Comparison of ENCODE assay signal across 18 mouse cellular contexts in genomic region chr13:60171781-60172180, GRCm38 (mm10). TPM values are rescaled to one million over a fixed set of nuclear protein-coding genes. Genes with fewer than 3 reads are reported as not detected.
A peak's percentile ranks its signal among the peaks of the same experiment; 100 is the strongest.
DNase-seq lines count a peak whose midpoint lies in the region; ATAC-seq and TF ChIP-seq lines count a peak whose summit lies in the region.
"Had no signal": no experiment of that assay in that cellular context is flagged by ENCODE, and none has a peak within 500 bp of the region (broad histone marks: within the 10 kb centered on the region; RNA-seq: fewer than 3 reads in every experiment).

No protein-coding gene starts in this region.

- H3K9me3 ChIP-seq in forebrain, embryonic 10.5 days = no peaks in the 10 kb centered on the region
- H3K9me3 ChIP-seq in forebrain, embryonic 15.5 days = no peaks in the 10 kb centered on the region
- no peaks in the 10 kb centered on the region for H3K9me3 ChIP-seq in kidney, embryonic 15.5 days (replicated peaks)
- no peaks in the 10 kb centered on the region for H3K9me3 ChIP-seq in embryonic facial prominence, embryonic 12.5 days
- no peaks in the 10 kb centered on the region for H3K9me3 ChIP-seq in limb, embryonic 14.5 days (ENCODE audit: control insufficient read depth, low read length)

- DNase-seq in forebrain, embryonic 10.5 days (ENCODE audit: extremely low spot score, low spot score) = no peak
- DNase-seq in kidney, postnatal 25 days = no peak
- DNase-seq in limb, embryonic 14.5 days (ENCODE audit: low spot score) = peak; percentile 11
- DNase-seq in right cerebral cortex, adult 2 months (ENCODE audit: low spot score in 2 of 2) = no peak
- no peak for DNase-seq in gastrocnemius, adult 8-10 months (ENCODE audit: low spot score in 2 of 2)
- DNase-seq: adrenal gland, adult 2 months; cerebellum, adult 11-12 months; cerebellum, postnatal 36 days; lung, adult 2 months; lung, postnatal 36 days; thymus, postnatal 25 days had no signal

- peaks cover 13% of the 10 kb centered on the region for H3K36me3 ChIP-seq in forebrain, embryonic 10.5 days (replicated peaks)
- no peaks in the 10 kb centered on the region for H3K36me3 ChIP-seq in forebrain, embryonic 15.5 days
- H3K36me3 ChIP-seq in kidney, embryonic 15.5 days = no peaks in the 10 kb centered on the region
- H3K36me3 ChIP-seq in embryonic facial prominence, embryonic 12.5 days = peaks cover 5% of the 10 kb centered on the region; the same call in 1 of the 2 replicates
- peaks cover 27% of the 10 kb centered on the region for H3K36me3 ChIP-seq in limb, embryonic 14.5 days (ENCODE audit: control insufficient read depth, insufficient read depth, low read length)

- no peak overlapping the region for H3K4me2 ChIP-seq in forebrain, embryonic 15.5 days (replicated peaks)
- H3K4me2 ChIP-seq in kidney, embryonic 15.5 days = no peak overlapping the region
- H3K4me2 ChIP-seq in embryonic facial prominence, embryonic 12.5 days (replicated peaks) = no peak overlapping the region
- no peak overlapping the region for H3K4me2 ChIP-seq in limb, embryonic 14.5 days (replicated peaks; ENCODE audit: low read depth, low read length, severe bottlenecking)
- H3K4me2 ChIP-seq: liver, embryonic 11.5 days had no signal

- no peak overlapping the region for H3K9ac ChIP-seq in forebrain, embryonic 15.5 days (replicated peaks)
- no peak overlapping the region for H3K9ac ChIP-seq in kidney, embryonic 15.5 days
- no peak overlapping the region for H3K9ac ChIP-seq in embryonic facial prominence, embryonic 12.5 days
- H3K9ac ChIP-seq in limb, embryonic 14.5 days (ENCODE audit: low read depth, low read length, severe bottlenecking) = no peak overlapping the region

- H3K4me1 ChIP-seq in forebrain, embryonic 10.5 days = peaks cover 62% of the 10 kb centered on the region
- H3K4me1 ChIP-seq in forebrain, embryonic 15.5 days = peaks cover 28% of the 10 kb centered on the region
- peaks cover 31% of the 10 kb centered on the region for H3K4me1 ChIP-seq in kidney, embryonic 15.5 days
- H3K4me1 ChIP-seq in embryonic facial prominence, embryonic 12.5 days = peaks cover 28% of the 10 kb centered on the region
- peaks cover 10% of the 10 kb centered on the region for H3K4me1 ChIP-seq in limb, embryonic 14.5 days (ENCODE audit: control insufficient read depth, insufficient read depth, low read length)

- peaks cover 58% of the 10 kb centered on the region for H3K27me3 ChIP-seq in forebrain, embryonic 10.5 days (ENCODE audit: poor library complexity, severe bottlenecking)
- H3K27me3 ChIP-seq in forebrain, embryonic 15.5 days = no peaks in the 10 kb centered on the region; the same call in 1 of the 2 replicates
- H3K27me3 ChIP-seq in kidney, embryonic 15.5 days = peaks cover 9% of the 10 kb centered on the region
- H3K27me3 ChIP-seq in embryonic facial prominence, embryonic 12.5 days = peaks cover 6% of the 10 kb centered on the region; the same call in 1 of the 2 replicates
- H3K27me3 ChIP-seq in limb, embryonic 14.5 days (ENCODE audit: control insufficient read depth, insufficient read depth, low read length) = no peaks in the 10 kb centered on the region

- H3K27ac ChIP-seq in forebrain, embryonic 10.5 days = peak overlapping the region; percentile 99
- no peak overlapping the region for H3K27ac ChIP-seq in forebrain, embryonic 15.5 days (replicated peaks)
- H3K27ac ChIP-seq in kidney, embryonic 15.5 days = peak overlapping the region; percentile 59
- H3K27ac ChIP-seq in embryonic facial prominence, embryonic 12.5 days = peak overlapping the region; percentile 77; the same call in 1 of the 2 replicates
- peak overlapping the region; percentile 100 for H3K27ac ChIP-seq in limb, embryonic 14.5 days (replicated peaks; ENCODE audit: low read depth, low read length)
- H3K27ac ChIP-seq: heart, adult 2 months had no signal

- TF ChIP-seq POLR2A in limb, embryonic 14.5 days (IDR thresholded peaks at IDR 0.05; ENCODE audit: borderline replicate concordance, extremely low read depth, insufficient read depth, insufficient read length) = no peak

- no peak overlapping the region for H3K4me3 ChIP-seq in forebrain, embryonic 10.5 days
- H3K4me3 ChIP-seq in forebrain, embryonic 15.5 days = no peak overlapping the region
- no peak overlapping the region for H3K4me3 ChIP-seq in kidney, embryonic 15.5 days (replicated peaks)
- H3K4me3 ChIP-seq in embryonic facial prominence, embryonic 12.5 days = no peak overlapping the region
- H3K4me3 ChIP-seq in limb, embryonic 14.5 days (replicated peaks; ENCODE audit: low read length) = no peak overlapping the region
- H3K4me3 ChIP-seq: gastrocnemius, adult 2 months; heart, adult 2 months had no signal

- 85% methylated on average over 8 of the region's 8 CpGs for WGBS in forebrain, embryonic 10.5 days
- 64% methylated on average over 8 of the region's 8 CpGs for WGBS in forebrain, embryonic 15.5 days
- 73% methylated on average over 8 of the region's 8 CpGs for WGBS in kidney, embryonic 15.5 days
- 85% methylated on average over 8 of the region's 8 CpGs for WGBS in embryonic facial prominence, embryonic 12.5 days
- WGBS in limb, embryonic 14.5 days = 83% methylated on average over 8 of the region's 8 CpGs

- ATAC-seq in forebrain, embryonic 15.5 days (replicated peaks) = no peak
- ATAC-seq in kidney, embryonic 15.5 days (replicated peaks; ENCODE audit: low FRiP score) = no peak
- no peak for ATAC-seq in embryonic facial prominence, embryonic 12.5 days (ENCODE audit: insufficient number of reproducible peaks, insufficient read depth, low FRiP score, low TSS enrichment)
- no peak for ATAC-seq in limb, embryonic 14.5 days (ENCODE audit: low FRiP score, low read depth)

RNA-seq across cellular contexts. Expression of gene Gas1, which starts 5.4 kb away (rescaled TPM):
- 72.6 and 72.7 TPM in 2 replicates for polyA plus RNA-seq in forebrain, embryonic 10.5 days (2016; fragmentation: Nextera tagmentation; extraction: Ambion mirVana)
- polyA plus RNA-seq in forebrain, embryonic 15.5 days (2015; fragmentation: Nextera tagmentation; extraction: Ambion mirVana) = 37.8 and 44.9 TPM in 2 replicates
- polyA plus RNA-seq in kidney, embryonic 15.5 days (2015; fragmentation: Nextera tagmentation; extraction: Ambion mirVana) = 94.2 and 102 TPM in 2 replicates
- polyA plus RNA-seq in embryonic facial prominence, embryonic 12.5 days (2016; fragmentation: Nextera tagmentation; extraction: Ambion mirVana) = 261 and 307 TPM in 2 replicates
- 385 and 686 TPM in 2 replicates for polyA plus RNA-seq in limb, embryonic 14.5 days (2012; rRNA removed)
- polyA plus RNA-seq in limb, embryonic 14.5 days (2014; fragmentation: Nextera tagmentation; extraction: Ambion mirVana) = 406 and 517 TPM in 2 replicates
- total RNA-seq in gastrocnemius, adult 8-10 months (2022) = 10 to 100 TPM in 2 of 4 experiments, 1 to 10 TPM in 2; 6.8 to 11.9 (median 10.3) TPM
- total RNA-seq: MEL had no signal
